Mouse (Mus musculus): Measurements from ENCODE around the gene Mafg. TPM values are rescaled to one million over a fixed set of nuclear protein-coding genes. Genes with fewer than 3 reads are reported as not detected.

Mafg gene
- polyA plus RNA-seq, 1 experiment from 2014 or later: 28.2 TPM

- Histone ChIP-seq H3K36me3 (no peaks in the 10 kb centered on the region), H3K4me1 (peaks cover 33% of the 10 kb centered on the region), H3K27ac (no peak overlapping the region), H3K4me3 (no peak overlapping the region), H3K27me3 (ENCODE audit: insufficient read depth, poor library complexity, severe bottlenecking) (no peaks in the 10 kb centered on the region), H3K9me3 (no peaks in the 10 kb centered on the region)
- 86% methylated on average over 5 of the region's 5 CpGs for WGBS
- no peak for DNase-seq (ENCODE audit: low spot score)
Measured at GRCm38 (mm10) chr11:120634810-120635209, 1.4 kb upstream of the Mafg start.

- no peaks in the 10 kb centered on the region for H3K27me3 ChIP-seq (ENCODE audit: insufficient read depth, poor library complexity, severe bottlenecking)
- H3K9me3 ChIP-seq: no peaks in the 10 kb centered on the region
- peak overlapping the region; percentile 99 for H3K27ac ChIP-seq
- peak overlapping the region; percentile 99 for H3K4me3 ChIP-seq
- WGBS: under 1% methylated on average over 116 of the region's 116 CpGs
- DNase-seq (ENCODE audit: low spot score): peak; percentile 93
- peaks cover 12% of the 10 kb centered on the region for H3K36me3 ChIP-seq
- H3K4me1 ChIP-seq: peaks cover 46% of the 10 kb centered on the region
Measured at GRCm38 (mm10) chr11:120632559-120633519, 561 bp downstream of the Mafg start.

DNA sequence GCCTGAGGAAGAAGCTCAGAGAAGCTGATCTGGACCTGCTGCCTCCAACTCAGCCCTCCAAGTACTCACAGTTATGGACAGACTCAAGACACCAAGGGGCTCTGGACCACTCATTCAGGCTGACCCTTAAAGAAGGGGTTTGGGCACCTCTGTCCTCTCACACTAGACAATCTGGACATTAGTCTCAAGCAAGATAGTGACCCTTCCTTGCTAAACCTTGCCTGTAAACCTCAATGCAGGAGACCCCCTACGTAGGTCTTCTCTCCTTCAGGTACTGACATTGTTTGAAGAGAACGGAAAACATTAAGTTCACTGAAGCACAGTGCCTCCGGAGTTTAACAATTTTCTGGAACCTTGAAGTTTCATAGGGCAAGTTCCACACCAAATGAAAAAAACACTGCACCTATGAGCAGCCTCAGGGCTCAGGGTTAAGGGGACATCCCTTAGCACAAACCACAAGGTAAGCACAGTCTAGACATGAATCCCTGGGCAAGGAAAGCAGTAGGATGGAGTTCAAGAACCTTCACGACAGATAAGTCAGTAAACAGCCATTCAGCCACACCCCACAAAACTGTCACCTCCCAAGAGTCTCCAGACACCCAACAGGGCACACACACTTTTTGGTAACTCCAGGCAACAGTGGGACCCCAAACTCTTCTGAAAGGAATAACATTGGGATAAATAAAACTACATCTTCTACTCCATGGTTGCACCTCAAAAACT lies 1.5 kb downstream of the Mafg start:
- H3K4me1 ChIP-seq: peaks cover 46% of the 10 kb centered on the region

DNA sequence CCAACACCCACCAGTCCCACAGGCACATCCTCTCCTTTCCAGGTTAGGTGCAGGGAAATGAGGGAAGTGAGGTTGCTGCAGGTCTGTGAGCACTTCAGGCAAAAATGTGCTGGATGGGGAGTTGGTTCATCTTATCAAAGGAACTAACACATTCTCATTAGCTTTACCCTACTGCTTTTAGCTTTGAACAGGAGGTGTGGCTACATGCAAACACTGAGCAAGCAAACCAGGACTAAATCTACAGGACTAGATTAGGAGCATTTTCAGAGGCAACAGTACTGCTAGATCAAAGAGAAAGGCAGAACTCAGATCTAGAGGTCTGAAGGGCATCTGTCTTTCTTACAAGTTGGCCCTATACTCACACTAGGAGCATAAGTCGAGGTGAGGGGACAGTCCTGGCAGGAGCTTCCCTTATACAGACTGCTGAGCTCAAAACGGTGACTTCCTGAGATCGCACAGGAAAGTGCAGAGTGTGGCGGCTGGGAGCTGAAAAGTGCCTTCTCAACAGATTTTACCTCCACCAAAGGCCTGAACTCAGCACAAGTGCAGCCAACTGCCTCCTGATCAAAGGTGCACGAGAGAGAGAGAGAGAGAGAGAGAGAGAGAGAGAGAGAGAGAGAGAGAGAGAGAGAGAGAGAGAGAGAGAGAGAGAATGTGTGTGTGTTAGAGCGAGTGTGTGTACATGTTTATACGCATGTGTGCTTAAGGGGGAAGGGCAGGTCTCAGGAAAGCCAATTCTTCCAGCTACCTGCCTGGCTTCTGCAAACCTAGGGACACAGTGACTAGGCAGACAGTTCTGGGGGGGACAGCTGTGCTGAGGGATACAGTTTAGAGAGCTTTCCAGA lies 2.3 kb downstream of the Mafg start:
- Histone ChIP-seq H3K4me1 (peaks cover 47% of the 10 kb centered on the region), H3K36me3 (peaks cover 26% of the 10 kb centered on the region), H3K4me3 (peak overlapping the region; percentile 99), H3K9me3 (no peaks in the 10 kb centered on the region), H3K27ac (peak overlapping the region; percentile 99), H3K27me3 (ENCODE audit: insufficient read depth, poor library complexity, severe bottlenecking) (no peaks in the 10 kb centered on the region)
- WGBS: 34% methylated on average over 7 of the region's 7 CpGs
- no peak for DNase-seq (ENCODE audit: low spot score)

More for the DNA sequence above, 1.5 kb downstream of the Mafg start:
- peak overlapping the region; percentile 99 for H3K4me3 ChIP-seq
- no peak for DNase-seq (ENCODE audit: low spot score)
- peaks cover 22% of the 10 kb centered on the region for H3K36me3 ChIP-seq
- peak overlapping the region; percentile 99 for H3K27ac ChIP-seq
- WGBS: 57% methylated on average over 4 of the region's 4 CpGs
- no peaks in the 10 kb centered on the region for H3K27me3 ChIP-seq (ENCODE audit: insufficient read depth, poor library complexity, severe bottlenecking)
- H3K9me3 ChIP-seq: no peaks in the 10 kb centered on the region

DNA sequence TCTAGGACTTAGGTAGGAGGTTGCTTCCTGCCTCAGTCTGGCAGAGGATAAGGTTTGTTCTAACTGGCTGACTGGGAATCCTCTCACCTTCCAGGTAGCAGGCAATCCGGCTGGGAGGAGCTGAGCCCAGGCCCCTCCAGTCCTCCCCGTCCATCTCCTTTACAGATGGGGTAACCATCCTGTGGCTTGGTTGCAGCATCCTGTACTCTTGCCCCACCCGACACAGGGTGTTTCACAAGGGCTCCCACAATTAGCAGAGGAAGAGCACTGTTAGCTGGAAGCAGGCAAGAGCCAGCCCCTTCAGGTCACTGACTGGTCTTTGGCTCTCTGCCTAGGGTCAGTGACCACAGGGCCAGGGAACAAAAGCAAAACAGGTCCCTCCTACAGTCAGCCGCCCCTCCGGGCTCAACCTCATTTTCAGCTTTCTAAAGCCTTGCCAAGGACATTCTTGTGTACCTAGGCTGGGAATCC lies 3.0 kb downstream of the Mafg start:
- no peak for DNase-seq (ENCODE audit: low spot score)
- no peaks in the 10 kb centered on the region for H3K9me3 ChIP-seq
- peak overlapping the region; percentile 99 for H3K4me3 ChIP-seq
- WGBS: 40% methylated on average over 5 of the region's 5 CpGs
- H3K4me1 ChIP-seq: peaks cover 54% of the 10 kb centered on the region
- H3K27ac ChIP-seq: peak overlapping the region; percentile 99
- no peaks in the 10 kb centered on the region for H3K27me3 ChIP-seq (ENCODE audit: insufficient read depth, poor library complexity, severe bottlenecking)
- peaks cover 27% of the 10 kb centered on the region for H3K36me3 ChIP-seq

DNA sequence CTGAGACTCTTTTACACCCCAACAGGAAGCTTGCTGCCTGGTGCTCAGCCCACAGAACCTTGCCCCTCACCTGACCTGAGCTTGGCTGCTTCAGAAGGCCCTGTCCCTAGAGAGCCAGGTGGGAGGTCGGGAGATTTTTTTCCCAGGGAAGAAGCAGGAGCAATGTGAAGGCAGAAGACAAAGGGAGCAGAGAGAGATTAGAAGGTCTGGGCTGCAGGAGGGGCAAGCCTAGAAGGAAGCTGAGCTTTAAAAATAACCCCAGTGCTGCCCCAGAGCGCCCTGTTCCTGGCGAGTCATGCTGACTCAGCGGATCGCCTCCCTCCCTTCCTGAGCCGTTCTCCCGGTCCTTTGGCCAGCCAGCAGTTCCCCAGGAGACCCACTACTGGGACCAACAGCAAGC lies 3.5 kb downstream of the Mafg start:
- peak; percentile 91 for DNase-seq (ENCODE audit: low spot score)
- Histone ChIP-seq H3K4me1 (peaks cover 58% of the 10 kb centered on the region), H3K36me3 (peaks cover 27% of the 10 kb centered on the region), H3K4me3 (peak overlapping the region; percentile 99), H3K9me3 (no peaks in the 10 kb centered on the region), H3K27me3 (ENCODE audit: insufficient read depth, poor library complexity, severe bottlenecking) (no peaks in the 10 kb centered on the region), H3K27ac (peak overlapping the region; percentile 99)
- WGBS: 9% methylated on average over 7 of the region's 7 CpGs

- Histone ChIP-seq H3K36me3 (peaks cover 27% of the 10 kb centered on the region), H3K9me3 (no peaks in the 10 kb centered on the region), H3K4me1 (peaks cover 61% of the 10 kb centered on the region), H3K27ac (peak overlapping the region; percentile 99; the same call in 1 of the 2 replicates), H3K4me3 (peak overlapping the region; percentile 99), H3K27me3 (ENCODE audit: insufficient read depth, poor library complexity, severe bottlenecking) (no peaks in the 10 kb centered on the region)
- WGBS: 73% methylated on average over 23 of the region's 23 CpGs
- no peak for DNase-seq (ENCODE audit: low spot score)
Measured at GRCm38 (mm10) chr11:120629341-120629730, 4.1 kb downstream of the Mafg start.

DNA sequence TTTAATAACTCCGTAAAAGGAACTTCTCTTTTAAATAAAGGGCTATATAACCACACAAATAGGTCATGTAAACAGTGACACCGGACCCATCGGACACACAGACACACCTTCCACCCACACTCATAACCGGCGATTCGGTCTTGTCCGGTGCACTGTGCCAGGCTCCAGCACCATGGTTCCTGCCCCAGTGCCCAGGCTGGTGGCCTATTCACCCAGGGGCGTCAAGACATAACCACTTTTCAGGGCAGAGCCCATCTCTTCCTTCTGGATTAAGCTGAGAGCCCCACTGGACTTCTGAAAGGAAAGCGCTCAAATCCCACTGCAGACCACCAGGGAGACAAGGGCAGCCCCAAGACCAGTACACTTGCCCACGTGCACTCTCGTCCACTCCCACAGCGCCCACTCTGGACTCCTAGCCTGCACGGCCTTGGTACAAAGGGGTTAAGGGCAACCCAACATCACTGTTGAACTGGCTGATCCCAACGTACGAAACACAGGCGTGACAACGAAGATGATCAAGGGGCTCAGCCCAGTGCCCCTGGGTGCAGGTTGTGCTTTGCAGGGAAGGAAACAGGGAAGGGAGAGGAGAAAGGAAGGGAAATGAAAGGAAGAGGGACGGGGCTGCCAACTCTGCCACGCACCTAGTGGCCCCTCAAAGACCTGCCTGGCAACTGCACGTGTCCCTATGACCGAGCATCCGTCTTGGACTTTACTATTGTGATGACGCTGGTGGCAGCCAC lies 4.6 kb downstream of the Mafg start:
- Histone ChIP-seq H3K4me3 (no peak overlapping the region), H3K9me3 (no peaks in the 10 kb centered on the region), H3K27ac (no peak overlapping the region), H3K27me3 (ENCODE audit: insufficient read depth, poor library complexity, severe bottlenecking) (no peaks in the 10 kb centered on the region), H3K4me1 (peaks cover 64% of the 10 kb centered on the region), H3K36me3 (peaks cover 27% of the 10 kb centered on the region)
- 94% methylated on average over 23 of the region's 23 CpGs for WGBS
- DNase-seq (ENCODE audit: low spot score): no peak

DNA sequence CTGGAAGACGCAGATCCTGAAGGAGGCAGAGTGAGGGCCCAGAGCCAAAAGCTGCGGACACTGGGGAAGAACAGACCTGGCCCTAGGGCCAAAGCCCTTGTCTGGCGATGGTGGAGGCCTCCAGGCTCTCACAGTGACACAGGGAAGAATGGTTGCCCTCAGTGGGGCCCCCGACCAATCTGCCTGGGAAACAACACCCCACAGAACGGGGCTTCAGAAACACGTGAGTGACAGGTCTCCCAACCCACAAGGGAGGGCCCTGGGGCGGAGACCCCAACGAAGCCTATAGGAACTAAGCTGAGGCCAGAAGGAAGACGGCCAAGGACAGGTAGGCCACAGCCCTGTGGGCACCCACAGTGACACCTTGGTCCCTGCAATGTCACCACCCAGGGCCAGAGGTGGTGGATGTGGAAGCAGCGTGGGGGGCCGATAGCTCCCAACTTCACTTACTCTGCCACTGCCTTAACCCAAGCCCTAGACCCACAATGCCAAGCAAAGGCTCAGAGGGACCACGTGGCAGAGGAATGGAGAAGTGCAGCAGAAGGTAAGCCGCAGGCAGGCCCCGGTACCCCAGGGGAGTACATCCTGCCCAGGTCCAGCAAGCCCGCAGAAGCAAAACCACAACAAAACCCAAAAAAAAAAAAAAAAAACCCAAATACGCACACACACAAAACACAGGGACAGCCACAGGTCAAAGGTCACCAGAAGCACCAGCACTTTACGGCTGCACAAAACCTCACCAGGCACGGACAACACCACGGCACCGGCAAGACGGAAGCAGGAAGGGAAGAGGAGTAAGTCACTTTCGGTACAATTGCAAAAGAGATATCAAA lies 5.7 kb downstream of the Mafg start:
- WGBS: 83% methylated on average over 22 of the region's 22 CpGs
- Histone ChIP-seq H3K4me1 (peaks cover 66% of the 10 kb centered on the region), H3K27ac (no peak overlapping the region), H3K4me3 (no peak overlapping the region), H3K9me3 (no peaks in the 10 kb centered on the region), H3K27me3 (ENCODE audit: insufficient read depth, poor library complexity, severe bottlenecking) (no peaks in the 10 kb centered on the region), H3K36me3 (peaks cover 35% of the 10 kb centered on the region)
- DNase-seq (ENCODE audit: low spot score): no peak

GRCm38 (mm10) chr11:120626785-120627467 lies 6.5 kb downstream of the Mafg start:
- 90% methylated on average over 11 of the region's 11 CpGs for WGBS

More at GRCm38 (mm10) chr11:120626785-120627467, 6.5 kb downstream of the Mafg start:
- Histone ChIP-seq H3K4me3 (peak overlapping the region; percentile 12; the same call in 1 of the 2 replicates), H3K27ac (no peak overlapping the region), H3K9me3 (no peaks in the 10 kb centered on the region), H3K36me3 (peaks cover 40% of the 10 kb centered on the region), H3K27me3 (ENCODE audit: insufficient read depth, poor library complexity, severe bottlenecking) (no peaks in the 10 kb centered on the region), H3K4me1 (peaks cover 61% of the 10 kb centered on the region)
- no peak for DNase-seq (ENCODE audit: low spot score)

Data from heart, embryonic 10.5 days (tissue).